Mouse (Mus musculus): ENCODE data around the gene Sptb. TPM values are rescaled to one million over a fixed set of nuclear protein-coding genes. Genes with fewer than 3 reads are reported as not detected.

Gene Sptb
- total and polyA plus RNA-seq, 2 experiments from 2014 or later: 4.9 to 36.8 TPM

GRCm38 (mm10) chr12:76589531-76589930 is 120.8 kb downstream of the Sptb start:
- Histone ChIP-seq H3K9ac (replicated peaks; ENCODE audit: low read depth, low read length) (no peak overlapping the region), H3K4me2 (ENCODE audit: low read depth, low read length) (no peak overlapping the region), H3K4me3 (ENCODE audit: low read depth, low read length) (no peak overlapping the region), H3K9me3 (replicated peaks; ENCODE audit: control insufficient read depth, low read length) (no peaks in the 10 kb centered on the region), H3K36me3 (replicated peaks; ENCODE audit: control insufficient read depth, insufficient read depth, low read length) (no peaks in the 10 kb centered on the region), H3K4me1 (ENCODE audit: control insufficient read depth, insufficient read depth) (no peaks in the 10 kb centered on the region), H3K27ac (ENCODE audit: low read depth) (peak overlapping the region; percentile 44), H3K27me3 (ENCODE audit: control insufficient read depth, insufficient read depth, low read length) (no peaks in the 10 kb centered on the region)
- TF ChIP-seq CTCF (IDR thresholded peaks at IDR 0.05; ENCODE audit: low read depth) (no peak), EP300 (IDR thresholded peaks at IDR 0.05; ENCODE audit: low read depth) (no peak)
- peak; percentile 15; the same call in 1 of the 2 replicates for ATAC-seq (ENCODE audit: insufficient read depth, low read depth)
- DNase-seq (ENCODE audit: low spot score): peak; percentile 20
- 29% methylated on average over 6 of the region's 6 CpGs for WGBS

- no peak for DNase-seq (ENCODE audit: low spot score)
- WGBS: 77% methylated on average over 11 of the region's 11 CpGs
- no peaks in the 10 kb centered on the region for H3K36me3 ChIP-seq (replicated peaks; ENCODE audit: control insufficient read depth, insufficient read depth, low read length)
Measured at GRCm38 (mm10) chr12:76587357-76587756, 123.0 kb downstream of the Sptb start.

GRCm38 (mm10) chr12:76585028-76585427 is 125.3 kb downstream of the Sptb start:
- TF ChIP-seq EP300 (IDR thresholded peaks at IDR 0.05; ENCODE audit: low read depth) (no peak), CTCF (IDR thresholded peaks at IDR 0.05; ENCODE audit: low read depth) (no peak)
- no peaks in the 10 kb centered on the region for H3K9me3 ChIP-seq (replicated peaks; ENCODE audit: control insufficient read depth, low read length)

More at GRCm38 (mm10) chr12:76587357-76587756, 123.0 kb downstream of the Sptb start:
- Histone ChIP-seq H3K27ac (ENCODE audit: low read depth) (no peak overlapping the region), H3K9me3 (replicated peaks; ENCODE audit: control insufficient read depth, low read length) (no peaks in the 10 kb centered on the region), H3K4me2 (ENCODE audit: low read depth, low read length) (no peak overlapping the region), H3K4me1 (ENCODE audit: control insufficient read depth, insufficient read depth) (peaks cover 10% of the 10 kb centered on the region; the same call in 1 of the 2 replicates), H3K27me3 (ENCODE audit: control insufficient read depth, insufficient read depth, low read length) (no peaks in the 10 kb centered on the region), H3K4me3 (ENCODE audit: low read depth, low read length) (no peak overlapping the region), H3K9ac (replicated peaks; ENCODE audit: low read depth, low read length) (no peak overlapping the region)
- TF ChIP-seq EP300 (IDR thresholded peaks at IDR 0.05; ENCODE audit: low read depth): no peak
- no peak for TF ChIP-seq CTCF (IDR thresholded peaks at IDR 0.05; ENCODE audit: low read depth)
- ATAC-seq (ENCODE audit: insufficient read depth, low read depth): no peak

GRCm38 (mm10) chr12:76583454-76583853 is 126.9 kb downstream of the Sptb start:
- 92% methylated on average over 7 of the region's 7 CpGs for WGBS
- Histone ChIP-seq H3K4me1 (ENCODE audit: control insufficient read depth, insufficient read depth) (peaks cover 14% of the 10 kb centered on the region; the same call in 1 of the 2 replicates), H3K9ac (replicated peaks; ENCODE audit: low read depth, low read length) (no peak overlapping the region; the same call in 1 of the 2 replicates), H3K9me3 (replicated peaks; ENCODE audit: control insufficient read depth, low read length) (no peaks in the 10 kb centered on the region), H3K27ac (ENCODE audit: low read depth) (no peak overlapping the region), H3K36me3 (replicated peaks; ENCODE audit: control insufficient read depth, insufficient read depth, low read length) (peaks cover 12% of the 10 kb centered on the region), H3K4me3 (ENCODE audit: low read depth, low read length) (no peak overlapping the region), H3K4me2 (ENCODE audit: low read depth, low read length) (no peak overlapping the region), H3K27me3 (ENCODE audit: control insufficient read depth, insufficient read depth, low read length) (no peaks in the 10 kb centered on the region)
- DNase-seq (ENCODE audit: low spot score): no peak
- TF ChIP-seq EP300 (IDR thresholded peaks at IDR 0.05; ENCODE audit: low read depth) (no peak), CTCF (IDR thresholded peaks at IDR 0.05; ENCODE audit: low read depth) (no peak)
- ATAC-seq (ENCODE audit: insufficient read depth, low read depth): no peak

More at GRCm38 (mm10) chr12:76585028-76585427, 125.3 kb downstream of the Sptb start:
- no peak overlapping the region for H3K27ac ChIP-seq (ENCODE audit: low read depth)
- no peak overlapping the region for H3K9ac ChIP-seq (replicated peaks; ENCODE audit: low read depth, low read length)
- no peaks in the 10 kb centered on the region for H3K27me3 ChIP-seq (ENCODE audit: control insufficient read depth, insufficient read depth, low read length)
- no peak overlapping the region for H3K4me3 ChIP-seq (ENCODE audit: low read depth, low read length)
- ATAC-seq (ENCODE audit: insufficient read depth, low read depth) (no peak), DNase-seq (ENCODE audit: low spot score) (no peak)
- no peak overlapping the region for H3K4me2 ChIP-seq (ENCODE audit: low read depth, low read length)
- H3K36me3 ChIP-seq (replicated peaks; ENCODE audit: control insufficient read depth, insufficient read depth, low read length): no peaks in the 10 kb centered on the region; the same call in 1 of the 2 replicates
- peaks cover 14% of the 10 kb centered on the region; the same call in 1 of the 2 replicates for H3K4me1 ChIP-seq (ENCODE audit: control insufficient read depth, insufficient read depth)

- H3K4me2 ChIP-seq (ENCODE audit: low read depth, low read length): no peak overlapping the region
- H3K9ac ChIP-seq (replicated peaks; ENCODE audit: low read depth, low read length): no peak overlapping the region; the same call in 1 of the 2 replicates
- WGBS: 10% methylated on average over 6 of the region's 6 CpGs
- H3K9me3 ChIP-seq (replicated peaks; ENCODE audit: control insufficient read depth, low read length): no peaks in the 10 kb centered on the region
- H3K27ac ChIP-seq (ENCODE audit: low read depth): no peak overlapping the region; the same call in 1 of the 2 replicates
- no peaks in the 10 kb centered on the region for H3K27me3 ChIP-seq (ENCODE audit: control insufficient read depth, insufficient read depth, low read length)
- no peak for TF ChIP-seq CTCF (IDR thresholded peaks at IDR 0.05; ENCODE audit: low read depth)
- no peak for TF ChIP-seq EP300 (IDR thresholded peaks at IDR 0.05; ENCODE audit: low read depth)
- peaks cover 18% of the 10 kb centered on the region for H3K36me3 ChIP-seq (replicated peaks; ENCODE audit: control insufficient read depth, insufficient read depth, low read length)
- H3K4me3 ChIP-seq (ENCODE audit: low read depth, low read length): no peak overlapping the region
- peaks cover 14% of the 10 kb centered on the region; the same call in 1 of the 2 replicates for H3K4me1 ChIP-seq (ENCODE audit: control insufficient read depth, insufficient read depth)
- ATAC-seq (ENCODE audit: insufficient read depth, low read depth): peak; percentile 69
- DNase-seq (ENCODE audit: low spot score): no peak
Measured at GRCm38 (mm10) chr12:76582841-76583240, 127.5 kb downstream of the Sptb start.

- H3K9me3 ChIP-seq (replicated peaks; ENCODE audit: control insufficient read depth, low read length): no peaks in the 10 kb centered on the region
- H3K4me3 ChIP-seq (ENCODE audit: low read depth, low read length): no peak overlapping the region
- WGBS: 64% methylated on average over 3 of the region's 3 CpGs
- H3K36me3 ChIP-seq (replicated peaks; ENCODE audit: control insufficient read depth, insufficient read depth, low read length): peaks cover 25% of the 10 kb centered on the region
- TF ChIP-seq CTCF (IDR thresholded peaks at IDR 0.05; ENCODE audit: low read depth) (no peak), EP300 (IDR thresholded peaks at IDR 0.05; ENCODE audit: low read depth) (no peak)
- ATAC-seq (ENCODE audit: insufficient read depth, low read depth) (0 out of 2 replicates have a peak, but pooled peaks have one; percentile 18), DNase-seq (ENCODE audit: low spot score) (no peak)
- H3K27me3 ChIP-seq (ENCODE audit: control insufficient read depth, insufficient read depth, low read length): no peaks in the 10 kb centered on the region
- H3K27ac ChIP-seq (ENCODE audit: low read depth): 0 out of 2 replicates have a peak overlapping the region, but pooled peaks have one; percentile 11
- no peak overlapping the region for H3K4me2 ChIP-seq (ENCODE audit: low read depth, low read length)
- no peak overlapping the region for H3K9ac ChIP-seq (replicated peaks; ENCODE audit: low read depth, low read length)
- H3K4me1 ChIP-seq (ENCODE audit: control insufficient read depth, insufficient read depth): peaks cover 14% of the 10 kb centered on the region; the same call in 1 of the 2 replicates
Measured at GRCm38 (mm10) chr12:76582139-76582538, 128.2 kb downstream of the Sptb start.

Measured in heart, postnatal 0 days (tissue).